Mouse (Mus musculus): Measurements from ENCODE around the gene Stk35. TPM values are rescaled to one million over a fixed set of nuclear protein-coding genes. Genes with fewer than 3 reads are reported as not detected.

Stk35 gene
- polyA plus RNA-seq, 1 experiment from 2014 or later, result 11.7 TPM

- no peak for ATAC-seq (ENCODE audit: insufficient number of reproducible peaks, insufficient read depth, low FRiP score, low TSS enrichment, low read depth)
- no peak overlapping the region for H3K4me2 ChIP-seq
- H3K9ac ChIP-seq, result no peak overlapping the region
- no peak overlapping the region for H3K4me3 ChIP-seq
- H3K4me1 ChIP-seq, result no peaks in the 10 kb centered on the region
- H3K9me3 ChIP-seq, result no peaks in the 10 kb centered on the region
- 74% methylated on average over 10 of the region's 10 CpGs for WGBS
- H3K27me3 ChIP-seq, result no peaks in the 10 kb centered on the region
- H3K36me3 ChIP-seq, result no peaks in the 10 kb centered on the region
- H3K27ac ChIP-seq, result no peak overlapping the region
These were observed 74.3 kb downstream of the Stk35 start for GRCm38 (mm10) chr2:129874509-129875095.

GRCm38 (mm10) chr2:129876935-129877334 lies 76.6 kb downstream of the Stk35 start:
- no peaks in the 10 kb centered on the region for H3K9me3 ChIP-seq
- no peaks in the 10 kb centered on the region for H3K36me3 ChIP-seq
- H3K4me3 ChIP-seq, result no peak overlapping the region
- no peak for ATAC-seq (ENCODE audit: insufficient number of reproducible peaks, insufficient read depth, low FRiP score, low TSS enrichment, low read depth)
- H3K9ac ChIP-seq, result no peak overlapping the region
- no peaks in the 10 kb centered on the region for H3K4me1 ChIP-seq
- H3K27ac ChIP-seq, result no peak overlapping the region
- H3K27me3 ChIP-seq, result no peaks in the 10 kb centered on the region
- H3K4me2 ChIP-seq, result no peak overlapping the region

GRCm38 (mm10) chr2:129879817-129880216 lies 79.5 kb downstream of the Stk35 start:
- no peak overlapping the region for H3K4me3 ChIP-seq
- no peak overlapping the region for H3K27ac ChIP-seq
- H3K27me3 ChIP-seq, result no peaks in the 10 kb centered on the region
- H3K4me1 ChIP-seq, result no peaks in the 10 kb centered on the region
- 45% methylated on average over 3 of the region's 3 CpGs for WGBS
- no peak overlapping the region for H3K9ac ChIP-seq
- no peak overlapping the region for H3K4me2 ChIP-seq
- H3K9me3 ChIP-seq, result no peaks in the 10 kb centered on the region
- no peak for ATAC-seq (ENCODE audit: insufficient number of reproducible peaks, insufficient read depth, low FRiP score, low TSS enrichment, low read depth)
- H3K36me3 ChIP-seq, result no peaks in the 10 kb centered on the region

- 87% methylated on average over 7 of the region's 7 CpGs for WGBS
- no peaks in the 10 kb centered on the region for H3K9me3 ChIP-seq
- H3K36me3 ChIP-seq, result no peaks in the 10 kb centered on the region
- H3K9ac ChIP-seq, result no peak overlapping the region
- no peak for ATAC-seq (ENCODE audit: insufficient number of reproducible peaks, insufficient read depth, low FRiP score, low TSS enrichment, low read depth)
- no peaks in the 10 kb centered on the region for H3K4me1 ChIP-seq
- no peak overlapping the region for H3K4me3 ChIP-seq
- no peak overlapping the region for H3K4me2 ChIP-seq
- no peaks in the 10 kb centered on the region for H3K27me3 ChIP-seq
- H3K27ac ChIP-seq, result no peak overlapping the region
These were observed 79.9 kb downstream of the Stk35 start for GRCm38 (mm10) chr2:129880226-129880625.

- 59% methylated on average over 1 of the region's 1 CpGs for WGBS
- no peak for ATAC-seq (ENCODE audit: insufficient number of reproducible peaks, insufficient read depth, low FRiP score, low TSS enrichment, low read depth)
- Histone ChIP-seq H3K4me1 (no peaks in the 10 kb centered on the region), H3K27ac (no peak overlapping the region), H3K27me3 (no peaks in the 10 kb centered on the region), H3K4me3 (no peak overlapping the region), H3K4me2 (no peak overlapping the region), H3K9me3 (no peaks in the 10 kb centered on the region), H3K36me3 (no peaks in the 10 kb centered on the region), H3K9ac (no peak overlapping the region)
These were observed 81.6 kb downstream of the Stk35 start for GRCm38 (mm10) chr2:129881886-129882285.

Other genes starting within 250 kb of the Stk35 start
- 22.0 and 24.1 TPM in 2 replicates for gene Sirpa, start 207.7 kb upstream of the Stk35 start, polyA plus RNA-seq (2015; fragmentation: Nextera tagmentation; extraction: Ambion mirVana)
- gene Pdyn, start 100.7 kb upstream of the Stk35 start, polyA plus RNA-seq (2015; fragmentation: Nextera tagmentation; extraction: Ambion mirVana), result 0.22 and 0.58 TPM in 2 replicates
- 0.08 and 0.31 TPM in 2 replicates for gene Tgm3, start 211.8 kb downstream of the Stk35 start, polyA plus RNA-seq (2015; fragmentation: Nextera tagmentation; extraction: Ambion mirVana)